Mouse (Mus musculus): ENCODE data around the gene Arsa. TPM values are rescaled to one million over a fixed set of nuclear protein-coding genes. Genes with fewer than 3 reads are reported as not detected.

The Arsa gene
- 57.7 and 62.4 TPM in 2 replicates for polyA plus RNA-seq (2012; rRNA removed)

DNA sequence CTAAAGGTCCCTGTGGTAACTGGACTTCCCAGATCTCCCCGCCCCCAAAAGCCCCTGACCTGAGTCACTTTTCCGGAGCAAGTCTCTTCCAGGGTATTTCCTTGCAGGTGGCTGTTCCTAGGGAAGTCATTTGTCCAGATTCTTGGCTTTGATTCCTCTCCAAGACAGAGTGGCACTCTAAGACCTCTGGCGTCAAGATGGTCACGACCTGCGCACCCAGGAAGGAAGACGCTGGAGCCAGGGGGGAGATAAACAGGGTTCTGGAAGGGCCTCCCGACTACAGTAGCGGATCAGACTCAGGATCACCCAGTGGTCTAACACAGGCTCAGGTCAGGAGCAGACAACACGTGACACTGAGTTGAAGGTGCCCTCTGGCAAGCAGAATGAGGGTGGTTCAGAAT is at the start of gene Arsa:
Arsa (minus strand) TSS at position 335 of the 401 bp plus-strand sequence.
- H3K4me1 ChIP-seq (ENCODE audit: control insufficient read depth, insufficient read depth, low read length) = peaks cover 12% of the 10 kb centered on the region
- no peak for DNase-seq
- WGBS = 23% methylated on average over 9 of the region's 9 CpGs
- peak within 1 kb of the TSS; percentile 59 for H3K4me3 ChIP-seq (replicated peaks; ENCODE audit: extremely low read depth, low read depth, low read length)
- TF ChIP-seq CTCF (IDR thresholded peaks at IDR 0.05; ENCODE audit: insufficient read depth, low read length) (no peak), POLR2A (IDR thresholded peaks at IDR 0.05; ENCODE audit: borderline replicate concordance, extremely low read depth, low read depth, low read length) (no peak)

DNA sequence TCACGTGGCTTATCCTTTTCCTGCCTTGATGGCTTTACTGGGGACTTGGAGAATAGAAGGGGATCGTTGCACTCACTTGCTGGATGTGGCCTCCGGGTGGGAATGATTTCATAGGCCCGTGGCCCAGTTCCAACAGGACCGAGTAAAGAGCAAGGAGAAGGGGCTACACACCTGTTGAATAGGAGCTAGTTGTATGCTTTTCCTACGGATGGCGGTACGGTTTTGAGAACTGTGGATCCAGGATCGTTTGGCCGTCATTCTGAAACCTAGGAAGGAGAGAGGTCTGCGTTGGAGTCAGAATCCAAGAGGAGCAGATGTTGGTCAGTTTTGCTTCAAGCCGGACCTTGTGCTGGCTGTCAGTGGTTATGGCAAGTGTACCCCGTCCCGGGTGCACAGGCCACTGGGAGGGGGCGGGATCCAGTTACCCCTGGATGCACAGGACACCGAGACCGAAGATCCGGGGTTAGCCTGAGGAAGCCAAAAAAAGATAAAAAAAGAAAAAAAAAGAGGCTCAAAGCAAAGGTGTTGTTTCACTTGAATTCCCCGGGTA is 49.6 kb upstream of the Arsa start:
- WGBS = 85% methylated on average over 19 of the region's 19 CpGs
- H3K4me1 ChIP-seq (ENCODE audit: control insufficient read depth, insufficient read depth, low read length) = peaks cover 2% of the 10 kb centered on the region; the same call in 1 of the 2 replicates
- no peak overlapping the region for H3K4me3 ChIP-seq (replicated peaks; ENCODE audit: extremely low read depth, low read depth, low read length)
- TF ChIP-seq CTCF (IDR thresholded peaks at IDR 0.05; ENCODE audit: insufficient read depth, low read length) = no peak
- no peak for TF ChIP-seq POLR2A (IDR thresholded peaks at IDR 0.05; ENCODE audit: borderline replicate concordance, extremely low read depth, low read depth, low read length)
- DNase-seq = no peak

DNA sequence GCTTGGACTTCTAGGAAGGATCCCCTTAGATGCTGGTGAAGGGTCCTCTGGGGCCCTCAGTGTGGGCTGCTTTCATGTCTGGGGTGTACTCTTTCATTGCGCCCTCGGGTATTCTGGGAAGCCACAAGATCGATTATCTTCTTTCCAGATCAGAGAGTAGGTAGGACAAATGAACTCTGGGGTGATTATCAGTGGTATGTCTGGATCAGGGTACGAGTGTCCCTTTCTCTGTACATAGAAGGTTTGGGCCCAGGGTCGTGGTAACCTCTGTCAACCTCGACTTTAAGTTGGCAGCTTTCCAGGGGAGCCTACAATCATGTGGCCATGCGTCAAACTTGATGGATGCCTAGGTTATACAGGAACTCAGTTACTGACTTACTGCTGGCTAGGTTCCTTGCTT is 48.7 kb upstream of the Arsa start:
- 44% methylated on average over 7 of the region's 7 CpGs for WGBS
- no peak for DNase-seq
- no peak overlapping the region for H3K4me3 ChIP-seq (replicated peaks; ENCODE audit: extremely low read depth, low read depth, low read length)
- TF ChIP-seq POLR2A (IDR thresholded peaks at IDR 0.05; ENCODE audit: borderline replicate concordance, extremely low read depth, low read depth, low read length) (no peak), CTCF (IDR thresholded peaks at IDR 0.05; ENCODE audit: insufficient read depth, low read length) (no peak)
- H3K4me1 ChIP-seq (ENCODE audit: control insufficient read depth, insufficient read depth, low read length) = peaks cover 2% of the 10 kb centered on the region; the same call in 1 of the 2 replicates

DNA sequence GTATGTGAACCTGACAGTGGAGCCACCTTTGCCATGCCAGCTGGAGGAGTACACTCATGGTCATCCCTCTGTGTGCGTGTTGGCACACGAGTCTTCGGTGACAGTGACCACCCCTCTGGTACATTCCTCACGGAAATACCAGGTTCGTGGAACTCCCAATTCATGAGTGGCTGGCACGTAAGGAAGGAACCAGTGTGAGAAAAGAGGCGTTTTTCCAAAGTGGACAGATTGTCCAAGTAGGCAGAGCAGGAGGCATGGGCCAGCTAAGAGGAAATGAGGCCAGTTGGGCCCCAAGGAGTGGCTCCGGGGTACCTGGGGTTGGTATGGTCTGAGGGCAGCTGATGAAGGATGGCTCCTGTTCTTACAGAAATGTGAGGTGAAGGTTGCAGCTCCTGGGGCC is 48.2 kb upstream of the Arsa start:
- DNase-seq = no peak
- 82% methylated on average over 8 of the region's 8 CpGs for WGBS
- no peak for TF ChIP-seq POLR2A (IDR thresholded peaks at IDR 0.05; ENCODE audit: borderline replicate concordance, extremely low read depth, low read depth, low read length)
- TF ChIP-seq CTCF (IDR thresholded peaks at IDR 0.05; ENCODE audit: insufficient read depth, low read length) = no peak
- no peak overlapping the region for H3K4me3 ChIP-seq (replicated peaks; ENCODE audit: extremely low read depth, low read depth, low read length)
- H3K4me1 ChIP-seq (ENCODE audit: control insufficient read depth, insufficient read depth, low read length) = peaks cover 2% of the 10 kb centered on the region; the same call in 1 of the 2 replicates

DNA sequence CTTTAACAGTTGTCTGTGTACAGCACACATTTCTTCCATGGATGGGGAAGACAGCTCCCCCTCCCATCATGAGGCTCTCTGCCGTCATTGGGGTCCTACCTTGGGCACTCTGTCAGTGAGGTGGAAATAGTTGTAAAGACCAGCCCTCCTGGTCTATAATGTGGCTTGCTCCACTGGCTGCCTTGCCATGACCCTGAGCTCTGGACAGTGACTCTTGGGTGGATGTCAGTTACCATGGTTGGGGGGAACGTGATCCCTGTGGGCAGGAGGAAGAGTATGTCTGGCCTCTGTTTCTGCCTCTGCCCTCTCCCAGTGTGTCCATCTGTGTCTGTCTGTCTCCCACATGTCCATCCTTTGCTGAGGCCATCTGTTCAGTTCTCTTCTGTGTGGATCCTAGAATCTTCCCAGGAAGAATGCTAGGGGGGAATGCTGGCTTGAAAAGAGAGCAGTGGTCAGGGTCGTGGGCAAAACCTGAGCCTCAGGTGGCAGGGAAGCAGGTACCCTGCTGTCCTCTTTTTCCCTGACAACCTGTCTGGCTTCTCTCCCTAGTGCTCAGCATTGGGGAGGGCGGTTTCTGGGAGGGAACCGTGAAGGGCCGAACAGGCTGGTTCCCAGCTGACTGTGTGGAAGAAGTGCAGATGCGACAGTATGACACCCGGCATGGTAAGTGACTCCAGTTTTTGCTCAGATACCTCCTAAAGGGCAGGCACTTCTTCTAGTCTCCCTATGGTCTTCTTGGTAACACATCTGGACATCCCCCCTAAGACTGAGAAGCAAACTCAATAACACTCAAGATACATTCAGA is 47.6 kb upstream of the Arsa start:
- 70% methylated on average over 8 of the region's 8 CpGs for WGBS
- no peak for TF ChIP-seq CTCF (IDR thresholded peaks at IDR 0.05; ENCODE audit: insufficient read depth, low read length)
- no peak for TF ChIP-seq POLR2A (IDR thresholded peaks at IDR 0.05; ENCODE audit: borderline replicate concordance, extremely low read depth, low read depth, low read length)
- Histone ChIP-seq H3K4me1 (ENCODE audit: control insufficient read depth, insufficient read depth, low read length) (peaks cover 2% of the 10 kb centered on the region; the same call in 1 of the 2 replicates), H3K4me3 (replicated peaks; ENCODE audit: extremely low read depth, low read depth, low read length) (no peak overlapping the region)
- no peak for DNase-seq

DNA sequence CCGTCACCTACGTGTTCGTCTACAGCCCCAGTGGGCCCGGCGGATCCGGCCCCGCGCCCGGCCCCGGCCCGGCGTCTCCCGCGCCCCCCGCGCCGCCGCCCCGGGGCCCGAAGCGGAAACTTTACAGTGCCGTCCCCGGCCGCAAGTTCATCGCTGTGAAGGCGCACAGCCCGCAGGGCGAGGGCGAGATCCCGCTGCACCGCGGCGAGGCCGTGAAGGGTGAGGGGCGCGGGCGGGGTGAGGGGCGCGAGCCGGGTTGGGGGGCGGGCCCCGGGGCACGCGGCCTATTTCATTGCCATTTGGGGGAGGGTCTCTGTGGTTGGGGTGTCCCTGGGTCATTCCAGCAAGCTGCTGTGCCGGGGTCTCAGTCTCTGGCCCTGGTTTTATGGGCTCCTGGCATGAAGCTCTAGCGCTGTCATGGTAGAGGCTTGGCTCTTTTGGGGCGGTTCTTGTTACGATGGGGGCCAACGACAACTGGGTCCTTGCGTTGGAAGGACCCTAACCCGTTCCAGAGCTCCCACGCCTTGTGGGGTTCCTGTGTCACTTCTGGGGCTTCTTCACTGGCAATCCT is 46.9 kb upstream of the Arsa start:
- 40% methylated on average over 52 of the region's 52 CpGs for WGBS
- DNase-seq = no peak
- TF ChIP-seq POLR2A (IDR thresholded peaks at IDR 0.05; ENCODE audit: borderline replicate concordance, extremely low read depth, low read depth, low read length) (no peak), CTCF (IDR thresholded peaks at IDR 0.05; ENCODE audit: insufficient read depth, low read length) (no peak)
- Histone ChIP-seq H3K4me3 (replicated peaks; ENCODE audit: extremely low read depth, low read depth, low read length) (no peak overlapping the region), H3K4me1 (ENCODE audit: control insufficient read depth, insufficient read depth, low read length) (peaks cover 2% of the 10 kb centered on the region; the same call in 1 of the 2 replicates)

DNA sequence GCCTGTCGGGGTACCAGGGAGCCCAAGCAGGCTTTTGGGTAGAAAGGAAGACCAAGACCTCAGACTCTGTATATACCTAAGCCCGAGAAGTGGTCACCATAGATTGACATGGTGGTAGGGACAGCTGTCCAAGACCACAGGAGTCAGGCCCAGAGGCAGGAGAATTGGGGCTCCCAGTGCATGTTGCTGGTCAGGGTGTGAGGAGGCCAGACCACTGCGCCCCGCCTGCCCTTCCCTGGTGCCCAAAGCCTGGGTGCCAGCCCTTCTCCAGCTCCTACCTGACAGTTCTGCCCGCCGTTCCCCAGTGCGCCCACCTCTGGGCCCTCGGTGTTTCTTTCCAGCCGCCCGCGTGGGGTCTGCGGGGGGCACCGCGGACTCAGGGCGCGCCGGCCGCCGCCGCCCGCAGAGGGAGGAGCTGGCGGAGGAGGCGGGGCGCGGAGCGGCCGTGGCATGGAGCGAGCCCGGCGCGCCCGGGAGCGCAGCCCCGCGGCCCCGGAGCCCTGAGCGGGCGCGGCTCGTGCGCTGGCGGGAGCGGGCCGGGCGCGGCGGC is 46.1 kb upstream of the Arsa start:
- WGBS = 66% methylated on average over 47 of the region's 47 CpGs
- Histone ChIP-seq H3K4me1 (ENCODE audit: control insufficient read depth, insufficient read depth, low read length) (peaks cover 2% of the 10 kb centered on the region; the same call in 1 of the 2 replicates), H3K4me3 (replicated peaks; ENCODE audit: extremely low read depth, low read depth, low read length) (no peak overlapping the region)
- TF ChIP-seq CTCF (IDR thresholded peaks at IDR 0.05; ENCODE audit: insufficient read depth, low read length) (no peak), POLR2A (IDR thresholded peaks at IDR 0.05; ENCODE audit: borderline replicate concordance, extremely low read depth, low read depth, low read length) (no peak)
- DNase-seq = no peak

DNA sequence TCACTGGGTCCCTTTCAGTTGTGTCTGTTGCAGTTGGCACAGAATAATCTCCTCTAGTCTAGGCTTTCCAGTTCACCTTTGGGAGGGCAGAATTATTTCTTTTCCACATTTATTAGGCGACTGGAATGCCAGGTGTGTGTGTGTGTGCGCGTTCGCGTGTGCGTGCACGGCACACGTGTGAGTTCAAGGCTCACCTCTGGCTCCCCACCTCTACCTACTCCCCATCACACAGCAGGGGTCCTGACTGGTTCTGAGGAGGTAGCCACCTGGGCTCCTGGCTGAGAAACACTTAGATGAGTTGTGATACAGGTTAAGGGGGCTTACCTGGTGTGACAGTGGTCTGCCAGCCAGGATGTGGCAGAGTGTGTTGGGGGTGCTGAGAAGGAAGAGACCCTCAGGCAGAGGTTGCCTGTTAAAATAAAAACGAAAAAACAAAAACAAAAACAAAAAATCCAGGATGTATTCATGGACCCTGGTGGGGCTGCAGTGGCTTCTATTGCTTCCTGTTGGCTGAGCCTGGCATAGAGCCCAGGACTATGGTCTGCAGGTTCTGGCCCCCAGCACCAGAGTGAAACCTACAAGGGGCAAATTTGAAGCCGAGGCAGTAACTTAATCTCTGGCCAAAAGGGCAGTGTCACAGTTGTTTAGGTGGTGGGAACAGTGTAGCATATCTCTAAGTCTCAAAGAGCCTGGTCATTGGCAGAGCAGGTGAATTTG is 45.5 kb upstream of the Arsa start:
- peaks cover 2% of the 10 kb centered on the region; the same call in 1 of the 2 replicates for H3K4me1 ChIP-seq (ENCODE audit: control insufficient read depth, insufficient read depth, low read length)
- DNase-seq = no peak
- no peak overlapping the region for H3K4me3 ChIP-seq (replicated peaks; ENCODE audit: extremely low read depth, low read depth, low read length)
- no peak for TF ChIP-seq CTCF (IDR thresholded peaks at IDR 0.05; ENCODE audit: insufficient read depth, low read length)
- no peak for TF ChIP-seq POLR2A (IDR thresholded peaks at IDR 0.05; ENCODE audit: borderline replicate concordance, extremely low read depth, low read depth, low read length)
- 81% methylated on average over 10 of the region's 10 CpGs for WGBS

DNA sequence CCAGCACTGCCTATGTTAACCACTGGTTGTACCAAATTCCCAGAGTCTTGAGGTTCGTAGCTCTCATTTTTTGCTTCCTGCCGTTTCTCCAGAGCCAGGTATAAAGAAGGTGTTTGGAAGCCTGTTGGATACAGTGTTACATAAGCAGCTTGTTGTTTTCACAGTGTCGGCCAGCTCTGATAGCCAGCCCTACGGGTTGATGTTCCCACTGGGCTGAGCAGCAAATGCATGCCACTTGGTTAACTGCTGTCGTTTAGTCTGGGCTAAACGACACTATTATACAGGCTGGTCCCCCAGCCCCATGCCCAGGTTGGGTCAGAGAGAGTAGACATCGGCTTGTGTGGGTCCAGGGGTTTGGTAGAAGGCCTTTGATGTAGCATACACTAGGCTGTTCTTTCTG is 44.7 kb upstream of the Arsa start:
- peaks cover 2% of the 10 kb centered on the region; the same call in 1 of the 2 replicates for H3K4me1 ChIP-seq (ENCODE audit: control insufficient read depth, insufficient read depth, low read length)
- DNase-seq = no peak
- WGBS = 71% methylated on average over 7 of the region's 7 CpGs
- TF ChIP-seq POLR2A (IDR thresholded peaks at IDR 0.05; ENCODE audit: borderline replicate concordance, extremely low read depth, low read depth, low read length) = no peak
- TF ChIP-seq CTCF (IDR thresholded peaks at IDR 0.05; ENCODE audit: insufficient read depth, low read length) = no peak
- no peak overlapping the region for H3K4me3 ChIP-seq (replicated peaks; ENCODE audit: extremely low read depth, low read depth, low read length)
